ENCODE assay signal across 9 mouse cellular contexts in the genomic region with DNA sequence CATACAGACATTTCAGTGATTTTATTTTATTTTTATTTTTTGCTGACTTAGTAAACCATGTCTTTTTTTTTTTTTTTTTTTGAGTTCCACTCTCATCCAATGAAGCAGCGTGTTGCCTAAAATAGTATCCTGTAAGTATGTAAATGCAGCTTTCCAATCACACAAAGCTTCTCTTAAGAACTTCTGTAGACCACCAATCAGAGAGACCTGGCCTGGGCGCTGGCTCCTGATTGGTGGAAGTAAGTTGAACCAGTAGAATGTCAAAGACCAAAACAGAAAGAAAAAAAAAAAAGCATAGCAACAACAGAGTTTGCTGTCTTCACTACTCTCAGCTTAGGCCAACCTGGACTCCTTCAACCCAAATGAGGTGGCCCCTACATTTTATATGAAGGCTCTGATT. TPM values are rescaled to one million over a fixed set of nuclear protein-coding genes. Genes with fewer than 3 reads are reported as not detected.
DNase-seq lines count a peak whose midpoint lies in the region; ATAC-seq and TF ChIP-seq lines count a peak whose summit lies in the region.
"Had no signal": no experiment of that assay in that cellular context is flagged by ENCODE, and none has a peak within 500 bp of the region (broad histone marks: within the 10 kb centered on the region; RNA-seq: fewer than 3 reads in every experiment).

No protein-coding gene starts in this region.

- ATAC-seq in embryonic facial prominence, embryonic 15.5 days (ENCODE audit: insufficient number of reproducible peaks, low FRiP score, low TSS enrichment, low read depth), result no peak
- ATAC-seq in kidney, embryonic 16.5 days (ENCODE audit: low FRiP score, low TSS enrichment), result peak; percentile 51; the same call in 1 of the 2 replicates
- no peak for ATAC-seq in midbrain, embryonic 16.5 days

- no peak overlapping the region for H3K27ac ChIP-seq in kidney, adult 2 months (ENCODE audit: insufficient read depth, low read depth, low read length)
- H3K27ac ChIP-seq in embryonic facial prominence, embryonic 15.5 days (replicated peaks), result peak overlapping the region; percentile 65
- H3K27ac ChIP-seq in kidney, embryonic 16.5 days (ENCODE audit: low read length), result peak overlapping the region; percentile 44
- H3K27ac ChIP-seq in midbrain, embryonic 16.5 days (ENCODE audit: low read length), result no peak overlapping the region

- peak; percentile 22 for DNase-seq in kidney, adult 2 months
- no peak for DNase-seq in kidney, adult 11 months
- no peak for DNase-seq in layer of hippocampus, adult 9-10 months (ENCODE audit: low spot score)
- DNase-seq in gastrocnemius, postnatal 4 days (ENCODE audit: low spot score in 2 of 2), result no peak
- no peak for DNase-seq in B cell, adult 2 months

- no peak overlapping the region for H3K9ac ChIP-seq in embryonic facial prominence, embryonic 15.5 days
- peak overlapping the region; percentile 50 for H3K9ac ChIP-seq in kidney, embryonic 16.5 days (replicated peaks; ENCODE audit: low read length)
- 0 out of 2 replicates have a peak overlapping the region, but pooled peaks have one; percentile 33 for H3K9ac ChIP-seq in midbrain, embryonic 16.5 days (ENCODE audit: low read depth, low read length)

- H3K36me3 ChIP-seq in kidney, adult 2 months (ENCODE audit: control insufficient read depth, insufficient read depth, low read length), result no peaks in the 10 kb centered on the region
- no peaks in the 10 kb centered on the region for H3K36me3 ChIP-seq in embryonic facial prominence, embryonic 15.5 days
- H3K36me3 ChIP-seq in kidney, embryonic 16.5 days (ENCODE audit: insufficient read depth, low read length), result no peaks in the 10 kb centered on the region
- H3K36me3 ChIP-seq in midbrain, embryonic 16.5 days (ENCODE audit: control insufficient read depth, insufficient read depth, low read length), result no peaks in the 10 kb centered on the region

- TF ChIP-seq POLR2A in kidney, adult 2 months (IDR thresholded peaks at IDR 0.05; ENCODE audit: low read depth, low read length), result no peak

- no peak for TF ChIP-seq CTCF in kidney, adult 2 months (conservative IDR thresholded peaks at IDR 0.05; ENCODE audit: insufficient read depth, insufficient read length, low read depth, low read length)

- no peaks in the 10 kb centered on the region for H3K9me3 ChIP-seq in embryonic facial prominence, embryonic 15.5 days (replicated peaks)
- peaks cover 3% of the 10 kb centered on the region; the same call in 1 of the 2 replicates for H3K9me3 ChIP-seq in kidney, embryonic 16.5 days (ENCODE audit: low read length)
- H3K9me3 ChIP-seq in midbrain, embryonic 16.5 days (replicated peaks; ENCODE audit: control insufficient read depth, low read length, poor library complexity, severe bottlenecking), result no peaks in the 10 kb centered on the region

- H3K4me1 ChIP-seq in kidney, adult 2 months (ENCODE audit: control insufficient read depth, insufficient read depth, low read length), result peaks cover 7% of the 10 kb centered on the region; the same call in 1 of the 2 replicates
- peaks cover 12% of the 10 kb centered on the region for H3K4me1 ChIP-seq in embryonic facial prominence, embryonic 15.5 days
- H3K4me1 ChIP-seq in kidney, embryonic 16.5 days (ENCODE audit: insufficient read depth, low read length), result peaks cover 8% of the 10 kb centered on the region; the same call in 1 of the 2 replicates
- H3K4me1 ChIP-seq in midbrain, embryonic 16.5 days (ENCODE audit: control insufficient read depth, insufficient read depth, low read length), result peaks cover 8% of the 10 kb centered on the region

- H3K4me3 ChIP-seq in kidney, adult 2 months (ENCODE audit: insufficient read depth, low read depth, low read length), result no peak overlapping the region
- peak overlapping the region; percentile 22 for H3K4me3 ChIP-seq in embryonic facial prominence, embryonic 15.5 days (replicated peaks)
- peak overlapping the region; percentile 18 for H3K4me3 ChIP-seq in kidney, embryonic 16.5 days (ENCODE audit: low read length)
- H3K4me3 ChIP-seq in midbrain, embryonic 16.5 days (ENCODE audit: low read depth, low read length), result no peak overlapping the region

- peak overlapping the region; percentile 46 for H3K4me2 ChIP-seq in embryonic facial prominence, embryonic 15.5 days (replicated peaks)
- H3K4me2 ChIP-seq in kidney, embryonic 16.5 days (replicated peaks; ENCODE audit: low read depth, low read length), result peak overlapping the region; percentile 46
- peak overlapping the region; percentile 42 for H3K4me2 ChIP-seq in midbrain, embryonic 16.5 days (ENCODE audit: low read length)

- H3K27me3 ChIP-seq in kidney, adult 2 months (replicated peaks; ENCODE audit: control insufficient read depth, insufficient read depth, low read length), result no peaks in the 10 kb centered on the region
- no peaks in the 10 kb centered on the region for H3K27me3 ChIP-seq in embryonic facial prominence, embryonic 15.5 days
- H3K27me3 ChIP-seq in kidney, embryonic 16.5 days (ENCODE audit: insufficient read depth, low read length), result no peaks in the 10 kb centered on the region
- no peaks in the 10 kb centered on the region for H3K27me3 ChIP-seq in midbrain, embryonic 16.5 days (ENCODE audit: control insufficient read depth, insufficient read depth, low read depth, low read length)

- WGBS in kidney, adult 2 months, result 78% methylated on average over 2 of the region's 2 CpGs
- WGBS in embryonic facial prominence, embryonic 15.5 days, result 51% methylated on average over 2 of the region's 2 CpGs
- 62% methylated on average over 2 of the region's 2 CpGs for WGBS in kidney, embryonic 16.5 days
- 34% methylated on average over 2 of the region's 2 CpGs for WGBS in midbrain, embryonic 16.5 days

RNA-seq across cellular contexts. Expression of gene Ankrd37, which starts 4.8 kb away (rescaled TPM):
- polyA plus RNA-seq in kidney, adult 2 months (2012; rRNA removed), result 1.5 and 1.8 TPM in 2 replicates
- polyA plus RNA-seq in embryonic facial prominence, embryonic 15.5 days (2015; fragmentation: Nextera tagmentation; extraction: Ambion mirVana), result 30.8 and 34.1 TPM in 2 replicates
- 24.4 and 24.5 TPM in 2 replicates for polyA plus RNA-seq in kidney, embryonic 16.5 days (2015; fragmentation: Nextera tagmentation; extraction: Ambion mirVana)
- 46.8 and 48.2 TPM in 2 replicates for polyA plus RNA-seq in midbrain, embryonic 16.5 days (2015; fragmentation: Nextera tagmentation; extraction: Ambion mirVana)
- 1 to 10 TPM; 2.8 to 4.9 TPM for total RNA-seq in gastrocnemius, postnatal 4 days (2021)

RNA-seq across cellular contexts. Expression of gene Lrp2bp, which starts 11.2 kb away (rescaled TPM):
- 0.17 and 0.18 TPM in 2 replicates for polyA plus RNA-seq in kidney, adult 2 months (2012; rRNA removed)
- polyA plus RNA-seq in embryonic facial prominence, embryonic 15.5 days (2015; fragmentation: Nextera tagmentation; extraction: Ambion mirVana), result 0.72 and 1.3 TPM in 2 replicates
- 0.52 and 0.86 TPM in 2 replicates for polyA plus RNA-seq in kidney, embryonic 16.5 days (2015; fragmentation: Nextera tagmentation; extraction: Ambion mirVana)
- polyA plus RNA-seq in midbrain, embryonic 16.5 days (2015; fragmentation: Nextera tagmentation; extraction: Ambion mirVana), result 0.49 and 1.1 TPM in 2 replicates
- total RNA-seq in gastrocnemius, postnatal 4 days (2021), result 1 to 10 TPM in 1 of 2 experiments, under 1 TPM in 1; 0.83 to 1.3 TPM
- polyA plus RNA-seq: small intestine, adult 2 months had no signal

RNA-seq across cellular contexts. Expression of gene Ufsp2, which starts 35.0 kb away (rescaled TPM):
- polyA plus RNA-seq in kidney, adult 2 months (2012; rRNA removed), result 22.9 and 29.2 TPM in 2 replicates
- 94.6 and 100 TPM in 2 replicates for polyA plus RNA-seq in embryonic facial prominence, embryonic 15.5 days (2015; fragmentation: Nextera tagmentation; extraction: Ambion mirVana)
- 72.9 and 84.2 TPM in 2 replicates for polyA plus RNA-seq in kidney, embryonic 16.5 days (2015; fragmentation: Nextera tagmentation; extraction: Ambion mirVana)
- 62.4 and 63.5 TPM in 2 replicates for polyA plus RNA-seq in midbrain, embryonic 16.5 days (2015; fragmentation: Nextera tagmentation; extraction: Ambion mirVana)
- total RNA-seq in gastrocnemius, postnatal 4 days (2021), result 10 to 100 TPM; 38.0 to 41.6 TPM

RNA-seq across cellular contexts. Expression of gene 1700029J07Rik, which starts 35.3 kb away (rescaled TPM):
- polyA plus RNA-seq in kidney, adult 2 months (2012; rRNA removed), result 1.2 and 1.3 TPM in 2 replicates
- polyA plus RNA-seq in embryonic facial prominence, embryonic 15.5 days (2015; fragmentation: Nextera tagmentation; extraction: Ambion mirVana), result 9.2 and 11.0 TPM in 2 replicates
- 6.0 and 6.5 TPM in 2 replicates for polyA plus RNA-seq in kidney, embryonic 16.5 days (2015; fragmentation: Nextera tagmentation; extraction: Ambion mirVana)
- polyA plus RNA-seq in midbrain, embryonic 16.5 days (2015; fragmentation: Nextera tagmentation; extraction: Ambion mirVana), result 6.9 and 7.3 TPM in 2 replicates
- 1 to 10 TPM; 1.7 to 2.0 TPM for total RNA-seq in gastrocnemius, postnatal 4 days (2021)

Comparison
In these comparisons a context has a peak if more than half of its experiments do, and no peak if none do; other contexts are left out.
1. H3K27ac ChIP-seq: peak in embryonic facial prominence, embryonic 15.5 days (single experiment) and kidney, embryonic 16.5 days (single experiment); none in kidney, adult 2 months (single experiment) and midbrain, embryonic 16.5 days (single experiment).
2. H3K4me3 ChIP-seq: peak in embryonic facial prominence, embryonic 15.5 days (single experiment) and kidney, embryonic 16.5 days (single experiment); none in kidney, adult 2 months (single experiment) and midbrain, embryonic 16.5 days (single experiment).
3. Peak in every context shown above with its lines, with median percentiles within 50 percentile points of each other: H3K4me2 ChIP-seq.